Mouse (Mus musculus): ENCODE measurements around the gene Lax1.

The Lax1 gene

GRCm38 (mm10) chr1:133641163-133641562 is 48.7 kb downstream of the Lax1 start:
- intact Hi-C loops (cut with DNase I): no loop called here

GRCm38 (mm10) chr1:133638517-133638916 is 51.4 kb downstream of the Lax1 start:
- intact Hi-C loops (cut with DNase I): no loop called here

DNA sequence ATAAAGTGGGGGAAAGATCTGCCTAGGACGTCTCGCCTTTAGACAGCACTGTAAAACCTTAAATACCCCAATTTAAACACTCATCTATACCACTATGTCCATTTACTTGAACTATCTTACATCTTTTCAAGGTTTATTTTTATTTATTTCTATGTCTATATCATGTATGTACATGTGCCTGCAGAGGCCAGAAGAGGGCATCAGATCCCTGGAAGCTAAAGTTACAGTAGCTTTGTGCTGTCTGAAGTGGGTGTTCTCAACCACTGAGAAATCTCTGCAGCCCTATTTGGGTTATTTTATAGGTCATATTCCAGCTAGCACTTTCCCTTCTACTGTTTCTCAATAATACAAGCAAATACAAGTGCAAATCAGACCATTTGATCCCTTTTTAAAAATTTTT is 57.7 kb downstream of the Lax1 start:
- intact Hi-C loops (cut with DNase I): no loop called here

Small RNAs within 50 kb of the gene (microRNA-seq; reads per million reads assigned to microRNA genes)
- 0.11 to 0.12 reads per million in 2 experiments for gene Mir6903

Measured in adrenal gland (tissue).